Mouse (Mus musculus) intestine, embryonic 14.5 days (tissue): Measurements from ENCODE around the gene Nalcn. TPM values are rescaled to one million over a fixed set of nuclear protein-coding genes. Genes with fewer than 3 reads are reported as not detected.

ENCODE experiments used
- ATAC-seq: fragments of 200-750 bp; cut with Nextera tagmentation; replicated peaks from 2 replicates; pipeline ENCODE4 v1.8.0; 2017; ENCODE audit warnings: low read depth, moderate number of reproducible peaks, moderate TSS enrichment, moderate library complexity; ENCODE audit not compliant: low FRiP score, low TSS enrichment
- DNase-seq: peaks from one replicate; pipeline ENCODE4 v3.0.0-alpha.2; 2018; ENCODE audit warnings: low spot score
- H3K27ac ChIP-seq: fragments of 300-500 bp; sonication (generic); 2 replicates; pipeline ENCODE4 v1.5.1; 2014; ENCODE audit warnings: low read depth, mild to moderate bottlenecking, control low read depth
- H3K27me3 ChIP-seq: fragments of 300-500 bp; sonication (generic); replicated peaks from 2 replicates; pipeline ENCODE4 v1.6.1; 2014; ENCODE audit warnings: low read length, control low read depth; ENCODE audit not compliant: control insufficient read depth, insufficient read depth
- H3K36me3 ChIP-seq: fragments of 300-500 bp; sonication (generic); 2 replicates; pipeline ENCODE4 v1.6.1; 2014; ENCODE audit warnings: low read length, control low read depth; ENCODE audit not compliant: control insufficient read depth, insufficient read depth
- H3K4me1 ChIP-seq: fragments of 300-500 bp; sonication (generic); replicated peaks from 2 replicates; pipeline ENCODE4 v1.6.1; 2014; ENCODE audit warnings: low read length, control low read depth, mixed read lengths; ENCODE audit not compliant: control insufficient read depth, insufficient read depth
- H3K4me2 ChIP-seq: fragments of 300-500 bp; sonication (generic); 2 replicates; pipeline ENCODE4 v1.6.1; 2014; ENCODE audit warnings: low read length
- H3K4me3 ChIP-seq: fragments of 300-500 bp; sonication (generic); 2 replicates; pipeline ENCODE4 v1.5.1; 2014; ENCODE audit warnings: low read depth, low read length, control low read depth, mixed read lengths
- H3K9ac ChIP-seq: fragments of 300-500 bp; sonication (generic); 2 replicates; pipeline ENCODE4 v1.6.1; 2014; ENCODE audit warnings: mild to moderate bottlenecking, low read length
- H3K9me3 ChIP-seq: fragments of 300-500 bp; sonication (generic); 2 replicates; pipeline ENCODE4 v1.6.1; 2016; ENCODE audit warnings: low read length, control low read depth; ENCODE audit not compliant: control insufficient read depth
- WGBS: fragments of 180-500 bp; shearing (Covaris S2); extraction: QIAGEN DNeasy Blood & Tissue Kit; methylation state at CpG from one replicate; pipeline ENCODE4 v1.1.7; 2014; 5-methylcytosine and 5-hydroxymethylcytosine counted together
- polyA plus RNA-seq: library from polyadenylated mRNA; unstranded; fragments of >200 nt; fragmentation: Nextera tagmentation; extraction: Ambion mirVana; gene quantifications from 2 replicates; pipeline ENCODE4 v1.2.1, GENCODE M21; 2014

The Nalcn gene
- polyA plus RNA-seq, 1 experiment from 2014 or later, result 1.6 TPM

DNA sequence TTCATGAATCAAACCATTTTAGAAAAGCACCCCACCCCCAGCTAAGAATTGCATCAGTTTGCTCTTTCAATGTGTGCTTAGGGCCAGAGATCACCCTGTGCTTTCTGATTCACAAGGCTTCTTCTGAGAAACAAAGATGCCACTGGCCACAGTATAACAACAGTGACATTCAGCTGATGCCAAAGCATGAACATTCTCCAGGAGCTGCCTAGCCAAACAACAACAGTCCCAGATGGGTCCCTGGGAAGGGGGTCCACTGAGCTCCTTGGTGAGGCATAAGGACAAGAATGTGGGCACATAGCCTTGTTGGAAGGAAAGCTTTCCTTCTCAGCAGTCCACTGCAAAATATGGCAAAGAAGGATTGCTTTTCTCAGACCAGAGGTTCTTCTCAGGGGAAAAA, 330.9 kb downstream of the Nalcn start:
- Histone ChIP-seq H3K36me3 (no peaks in the 10 kb centered on the region), H3K4me2 (no peak overlapping the region), H3K27me3 (no peaks in the 10 kb centered on the region), H3K9ac (no peak overlapping the region), H3K4me1 (no peaks in the 10 kb centered on the region), H3K27ac (no peak overlapping the region), H3K9me3 (no peaks in the 10 kb centered on the region), H3K4me3 (no peak overlapping the region)
- no peak for ATAC-seq
- DNase-seq, result no peak

DNA sequence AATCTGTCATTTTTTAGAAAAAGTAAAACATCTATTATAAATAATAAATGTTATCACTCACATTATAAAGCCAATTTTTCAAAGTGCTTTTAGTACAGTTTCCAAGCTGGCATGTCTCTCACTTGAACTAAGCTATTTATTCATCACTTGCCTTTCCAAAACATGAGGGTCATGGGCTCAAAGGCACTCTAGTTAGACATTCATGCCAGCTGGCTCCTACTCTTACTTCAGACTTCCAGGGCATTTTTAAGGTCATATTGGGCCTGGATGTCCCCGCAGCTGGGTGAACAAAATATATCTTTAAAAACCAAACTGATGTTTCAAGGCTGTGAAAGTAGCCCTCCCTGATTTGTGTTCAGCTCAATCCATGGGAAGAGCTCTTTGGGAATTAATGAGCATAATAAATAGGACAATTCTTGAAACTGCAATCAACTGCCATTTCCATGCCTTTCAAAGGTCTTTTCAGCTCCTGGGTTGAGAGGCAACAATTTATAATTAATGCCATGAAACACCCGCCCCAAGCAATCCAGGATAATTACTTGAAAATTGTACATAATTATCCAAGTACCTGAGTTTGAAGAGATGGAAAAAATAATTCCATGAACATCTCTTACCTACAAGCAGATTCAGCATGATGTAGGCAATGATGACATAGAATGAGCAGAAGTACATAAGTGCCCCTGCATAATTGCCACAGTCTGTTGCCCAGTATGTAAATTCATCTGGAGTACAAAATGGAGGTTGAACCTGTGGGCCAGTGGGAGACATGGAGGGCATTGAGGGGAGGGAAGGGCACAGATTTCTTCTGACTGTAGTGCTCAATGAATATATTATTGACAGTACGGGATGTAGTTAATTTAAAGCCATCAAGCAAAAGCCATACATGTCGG, 335.6 kb downstream of the Nalcn start:
- no peak overlapping the region for H3K4me2 ChIP-seq
- H3K4me1 ChIP-seq, result no peaks in the 10 kb centered on the region
- no peaks in the 10 kb centered on the region for H3K36me3 ChIP-seq
- no peak overlapping the region for H3K9ac ChIP-seq
- WGBS, result 88% methylated on average over 4 of the region's 4 CpGs
- no peaks in the 10 kb centered on the region for H3K9me3 ChIP-seq
- H3K27ac ChIP-seq, result no peak overlapping the region
- DNase-seq (no peak), ATAC-seq (no peak)
- no peaks in the 10 kb centered on the region for H3K27me3 ChIP-seq
- H3K4me3 ChIP-seq, result no peak overlapping the region

DNA sequence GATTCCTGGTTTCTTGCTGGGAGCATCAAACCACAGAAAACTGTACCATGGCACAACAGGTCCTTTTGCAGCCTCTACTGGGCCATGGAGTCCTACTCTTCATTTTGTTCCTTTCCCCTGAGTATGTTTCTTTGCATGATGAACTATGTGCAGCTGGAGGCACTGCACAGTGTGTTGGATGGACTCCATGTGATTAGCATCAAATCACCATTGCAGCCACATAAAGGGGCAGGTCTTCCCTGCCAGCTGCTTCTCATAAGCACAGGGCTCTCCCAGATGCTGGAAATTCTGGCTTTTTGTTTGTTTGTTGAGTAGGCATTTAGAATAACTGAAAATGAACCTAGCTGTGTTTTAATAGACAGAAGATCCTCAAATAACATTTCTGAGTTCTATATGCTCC, 344.8 kb downstream of the Nalcn start:
- H3K4me1 ChIP-seq, result no peaks in the 10 kb centered on the region
- no peak for DNase-seq
- no peak overlapping the region for H3K4me3 ChIP-seq
- no peak overlapping the region for H3K27ac ChIP-seq
- no peak overlapping the region for H3K9ac ChIP-seq
- no peak overlapping the region for H3K4me2 ChIP-seq
- no peak for ATAC-seq
- H3K9me3 ChIP-seq, result no peaks in the 10 kb centered on the region
- H3K36me3 ChIP-seq, result no peaks in the 10 kb centered on the region
- no peaks in the 10 kb centered on the region for H3K27me3 ChIP-seq

DNA sequence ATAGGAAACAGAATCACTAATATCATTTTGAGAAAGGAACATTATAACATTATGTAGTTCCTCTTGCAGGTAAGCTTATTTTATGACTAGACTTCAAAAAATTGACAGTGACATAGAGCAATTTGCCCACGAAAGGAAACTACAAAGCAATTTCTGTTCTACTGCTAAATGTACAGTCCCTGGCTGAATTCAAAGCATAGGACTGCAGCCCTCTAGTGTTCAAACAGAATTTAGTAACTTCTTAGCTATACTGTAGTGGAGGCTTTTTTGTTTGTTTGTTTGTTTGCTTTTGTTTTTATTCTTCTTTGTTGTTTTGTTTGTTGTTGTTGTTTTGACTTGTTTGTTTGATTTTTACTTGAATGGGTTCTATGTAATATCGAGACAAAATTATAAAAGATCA, 354.8 kb downstream of the Nalcn start:
- no peaks in the 10 kb centered on the region for H3K4me1 ChIP-seq
- ATAC-seq (no peak), DNase-seq (no peak)
- no peaks in the 10 kb centered on the region for H3K9me3 ChIP-seq
- H3K9ac ChIP-seq, result no peak overlapping the region
- H3K4me2 ChIP-seq, result no peak overlapping the region
- no peaks in the 10 kb centered on the region for H3K36me3 ChIP-seq
- no peaks in the 10 kb centered on the region for H3K27me3 ChIP-seq
- no peak overlapping the region for H3K4me3 ChIP-seq
- H3K27ac ChIP-seq, result no peak overlapping the region
- 69% methylated on average over 2 of the region's 2 CpGs for WGBS

DNA sequence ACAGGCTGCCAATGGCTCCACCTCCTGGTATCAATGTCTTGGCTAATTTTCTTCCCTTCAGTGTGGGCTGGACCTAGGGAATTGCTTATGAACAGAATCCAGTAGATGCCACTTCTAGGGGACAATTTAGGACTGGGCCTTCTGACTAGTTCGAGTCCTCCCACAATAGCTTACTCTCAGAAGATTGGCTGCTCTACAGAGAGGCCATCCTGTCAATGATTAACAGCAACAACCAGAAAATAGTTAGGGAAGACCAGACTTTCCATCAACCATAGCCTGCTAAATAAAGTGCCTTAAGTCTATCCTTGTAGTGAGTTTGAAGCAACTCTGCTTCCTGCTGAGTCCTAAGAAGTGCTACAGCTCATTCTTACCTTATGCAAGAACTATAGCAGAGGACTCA, 386.2 kb downstream of the Nalcn start:
- 54% methylated on average over 1 of the region's 1 CpGs for WGBS
- Histone ChIP-seq H3K4me3 (no peak overlapping the region), H3K4me2 (no peak overlapping the region), H3K27ac (no peak overlapping the region), H3K9ac (no peak overlapping the region), H3K36me3 (no peaks in the 10 kb centered on the region), H3K9me3 (no peaks in the 10 kb centered on the region), H3K4me1 (no peaks in the 10 kb centered on the region), H3K27me3 (no peaks in the 10 kb centered on the region)
- DNase-seq (no peak), ATAC-seq (no peak)

DNA sequence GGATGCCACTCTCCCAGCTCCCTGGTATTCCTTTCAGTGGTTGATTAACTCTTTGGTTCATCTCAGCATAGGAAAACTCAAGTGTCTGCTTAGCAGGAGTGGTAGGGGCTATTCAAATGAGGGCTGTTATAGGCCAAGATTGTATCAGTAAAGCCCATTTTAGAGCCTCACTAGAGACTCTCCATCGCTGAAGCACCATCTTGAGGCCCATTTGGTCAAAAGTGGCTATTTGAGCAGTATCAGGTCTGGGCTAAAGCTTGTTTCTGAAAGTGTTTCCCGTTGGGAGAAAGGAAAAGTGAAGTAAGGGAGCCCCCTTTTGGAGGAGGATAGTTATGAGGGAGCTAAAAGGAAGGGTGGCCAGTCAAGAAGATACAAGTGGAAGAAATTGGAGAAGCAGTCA, 387.0 kb downstream of the Nalcn start:
- H3K9ac ChIP-seq, result no peak overlapping the region
- DNase-seq, result no peak
- no peak overlapping the region for H3K27ac ChIP-seq
- H3K4me1 ChIP-seq, result no peaks in the 10 kb centered on the region
- H3K4me3 ChIP-seq, result no peak overlapping the region
- H3K4me2 ChIP-seq, result no peak overlapping the region
- ATAC-seq, result no peak
- no peaks in the 10 kb centered on the region for H3K9me3 ChIP-seq
- no peaks in the 10 kb centered on the region for H3K27me3 ChIP-seq
- H3K36me3 ChIP-seq, result no peaks in the 10 kb centered on the region
- WGBS, result 5% methylated on average over 2 of the region's 2 CpGs

DNA sequence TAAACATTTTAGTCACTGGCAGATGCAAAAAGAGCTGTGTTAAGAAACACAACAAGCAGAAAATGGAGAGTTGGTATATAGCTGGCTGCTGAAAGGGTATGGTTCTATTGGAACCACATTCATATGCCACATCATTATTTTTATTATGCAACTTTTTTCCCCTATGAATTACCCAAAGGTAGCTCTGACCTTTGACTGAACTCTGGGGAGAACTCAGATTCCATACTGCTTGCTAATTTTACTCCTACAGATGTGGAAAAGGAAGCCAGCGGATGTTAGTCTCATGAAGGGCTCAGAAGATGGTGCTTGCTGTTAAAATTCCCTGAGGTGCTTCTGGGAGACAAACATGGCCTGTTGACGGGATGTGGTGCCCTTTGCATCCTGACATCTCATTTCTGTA, 389.9 kb downstream of the Nalcn start:
- Histone ChIP-seq H3K9ac (no peak overlapping the region), H3K27me3 (no peaks in the 10 kb centered on the region), H3K36me3 (no peaks in the 10 kb centered on the region), H3K27ac (no peak overlapping the region), H3K4me1 (no peaks in the 10 kb centered on the region), H3K4me3 (no peak overlapping the region), H3K4me2 (no peak overlapping the region), H3K9me3 (no peaks in the 10 kb centered on the region)
- WGBS, result 70% methylated on average over 2 of the region's 2 CpGs
- DNase-seq, result no peak
- no peak for ATAC-seq

DNA sequence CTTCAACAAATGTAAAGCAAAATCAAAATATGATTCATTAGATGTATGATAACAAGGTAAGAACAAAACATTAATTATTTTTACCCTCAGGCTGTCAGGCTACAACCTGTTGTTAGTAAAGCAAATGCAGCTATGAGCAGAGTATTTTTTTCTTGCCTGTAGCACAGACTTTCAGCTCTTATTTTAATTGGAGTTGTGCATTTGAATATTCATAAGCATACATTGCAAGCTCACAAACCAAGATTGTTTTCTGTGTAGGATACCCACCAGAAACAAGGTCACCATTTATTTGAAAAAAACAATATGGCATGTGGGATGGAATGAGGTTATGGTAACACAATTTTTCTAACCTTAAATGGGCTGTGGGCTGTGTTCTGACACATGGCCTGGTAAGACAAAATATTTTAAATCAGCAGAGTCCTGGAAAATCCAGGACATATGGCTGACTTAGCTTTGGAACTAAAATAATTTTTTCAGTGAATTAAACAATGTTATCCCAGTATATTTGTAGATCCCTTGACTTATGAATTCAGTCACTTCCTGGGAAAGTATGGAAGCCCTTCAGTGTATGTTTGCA, 394.2 kb downstream of the Nalcn start:
- H3K9ac ChIP-seq, result no peak overlapping the region
- no peaks in the 10 kb centered on the region for H3K27me3 ChIP-seq
- no peaks in the 10 kb centered on the region for H3K36me3 ChIP-seq
- H3K4me3 ChIP-seq, result no peak overlapping the region
- H3K4me1 ChIP-seq, result no peaks in the 10 kb centered on the region
- DNase-seq, result no peak
- H3K27ac ChIP-seq, result no peak overlapping the region
- no peak for ATAC-seq
- H3K9me3 ChIP-seq, result no peaks in the 10 kb centered on the region
- H3K4me2 ChIP-seq, result no peak overlapping the region
